Mouse (Mus musculus) kidney, adult 2 months (tissue): Measurements from ENCODE around the gene Rbm20. TPM values are rescaled to one million over a fixed set of nuclear protein-coding genes. Genes with fewer than 3 reads are reported as not detected.

Experiments used
- DNase-seq: peaks from one replicate; pipeline ENCODE4 v3.0.0; 2021
- H3K27ac ChIP-seq: fragments of 200-500 bp; 2 replicates; pipeline ENCODE4 v1.5.1; 2012; ENCODE audit warnings: low read depth, low read length, control low read depth, inconsistent platforms; ENCODE audit not compliant: insufficient read depth
- H3K27me3 ChIP-seq: fragments of 200-500 bp; replicated peaks from 2 replicates; pipeline ENCODE4 v1.6.1; 2012; ENCODE audit warnings: mild to moderate bottlenecking, moderate library complexity, low read length, inconsistent platforms; ENCODE audit not compliant: control insufficient read depth, insufficient read depth
- H3K36me3 ChIP-seq: fragments of 200-500 bp; 2 replicates; pipeline ENCODE4 v1.6.1; 2012; ENCODE audit warnings: mild to moderate bottlenecking, moderate library complexity, low read length, inconsistent platforms; ENCODE audit not compliant: control insufficient read depth, insufficient read depth
- H3K4me1 ChIP-seq: fragments of 200-500 bp; 2 replicates; pipeline ENCODE4 v1.6.1; 2011; ENCODE audit warnings: low read length; ENCODE audit not compliant: control insufficient read depth, insufficient read depth
- H3K4me3 ChIP-seq: fragments of 200-500 bp; 2 replicates; pipeline ENCODE4 v1.5.1; 2011; ENCODE audit warnings: mild to moderate bottlenecking, low read depth, low read length, control low read depth; ENCODE audit not compliant: insufficient read depth
- CTCF ChIP-seq: fragments of 200-500 bp; conservative IDR thresholded peaks from 2 replicates; pipeline ENCODE4 v1.5.1; 2011; ENCODE audit warnings: low read depth, mild to moderate bottlenecking, control low read depth, low read length, moderate library complexity, mixed read lengths; ENCODE audit not compliant: insufficient read depth, insufficient read length
- POLR2A ChIP-seq: fragments of 200-500 bp; IDR thresholded peaks from one replicate; pipeline ENCODE4 v1.6.1; 2011; ENCODE audit warnings: low read depth, low read length, control low read depth
- WGBS: fragments of 180-500 bp; shearing (Covaris S2); methylation state at CpG from one replicate; pipeline ENCODE4 v1.1.7; 2018; 5-methylcytosine and 5-hydroxymethylcytosine counted together
- polyA plus RNA-seq: library from polyadenylated mRNA; depleted of rRNA; stranded (reverse); fragments of >200 nt; gene quantifications from 2 replicates; pipeline ENCODE4 v1.2.3, GENCODE M21; 2012

Rbm20 gene
- polyA plus RNA-seq, 1 experiment = 4.3 TPM

DNA sequence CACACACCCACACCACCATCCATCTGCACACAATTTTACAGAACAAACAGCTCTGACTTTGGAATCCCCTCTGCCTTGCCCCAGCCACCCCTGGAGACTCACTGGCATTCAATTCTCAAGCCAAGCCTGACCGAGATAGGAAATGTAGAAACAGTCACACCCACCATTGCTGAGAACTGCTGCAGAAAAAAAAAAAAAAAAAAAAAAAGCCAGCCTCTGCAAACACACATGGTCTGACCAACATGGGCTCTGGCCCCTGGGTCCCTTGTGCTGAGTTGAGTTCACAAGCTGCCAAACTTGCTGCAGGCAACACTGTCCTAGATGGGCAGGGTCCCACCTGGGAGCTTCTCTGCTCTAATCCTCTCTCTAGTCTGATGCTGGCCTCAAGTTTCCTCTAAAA lies 200.7 kb downstream of the Rbm20 start:
- H3K4me3 ChIP-seq = no peak overlapping the region
- no peak overlapping the region for H3K27ac ChIP-seq
- H3K27me3 ChIP-seq = no peaks in the 10 kb centered on the region
- WGBS = 56% methylated on average over 1 of the region's 1 CpGs
- no peaks in the 10 kb centered on the region for H3K36me3 ChIP-seq
- TF ChIP-seq POLR2A (no peak), CTCF (no peak)
- DNase-seq = no peak
- H3K4me1 ChIP-seq = no peaks in the 10 kb centered on the region

DNA sequence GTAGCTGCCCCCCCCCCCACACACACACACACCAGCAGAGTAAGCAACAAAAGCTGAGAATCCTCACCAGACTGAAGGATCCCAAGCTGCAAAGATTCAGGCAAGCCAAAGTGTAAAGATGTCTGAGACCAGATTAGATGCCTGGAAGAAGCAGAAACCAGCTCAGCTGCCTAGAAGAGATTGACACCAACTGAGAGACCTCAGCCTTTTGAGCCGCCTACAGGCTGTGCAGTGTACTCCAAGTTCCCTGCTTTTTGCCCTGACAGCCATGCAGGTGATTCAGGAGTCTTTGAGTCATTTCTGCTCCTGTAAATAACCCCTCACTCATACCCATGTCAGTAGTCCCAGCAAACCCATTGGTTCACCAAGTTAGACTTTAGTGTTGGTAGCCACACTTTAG lies 203.4 kb downstream of the Rbm20 start:
- TF ChIP-seq POLR2A = no peak
- no peak for TF ChIP-seq CTCF
- Histone ChIP-seq H3K4me3 (no peak overlapping the region), H3K36me3 (no peaks in the 10 kb centered on the region), H3K27ac (no peak overlapping the region), H3K27me3 (no peaks in the 10 kb centered on the region), H3K4me1 (no peaks in the 10 kb centered on the region)
- no peak for DNase-seq
- 97% methylated on average over 1 of the region's 1 CpGs for WGBS

DNA sequence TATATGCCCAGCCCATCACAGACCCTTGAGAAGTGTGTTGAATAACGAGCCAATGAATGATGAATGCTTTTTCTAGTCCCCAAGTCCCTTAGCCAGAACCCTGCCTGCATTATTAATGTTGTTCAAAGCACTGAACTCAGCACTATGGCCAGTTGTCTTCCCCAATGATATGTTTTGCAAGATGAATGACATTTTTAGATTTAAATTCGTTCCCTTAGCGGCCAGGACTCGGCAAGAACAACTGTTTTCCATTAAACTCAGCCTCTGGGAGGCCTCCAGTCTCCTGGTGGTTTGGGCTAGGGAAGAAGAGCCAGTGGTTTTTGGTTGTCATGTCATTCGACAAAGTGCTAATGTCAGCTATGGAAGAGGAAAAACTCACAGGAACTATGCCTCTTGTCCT lies 204.7 kb downstream of the Rbm20 start:
- Histone ChIP-seq H3K36me3 (no peaks in the 10 kb centered on the region), H3K27me3 (no peaks in the 10 kb centered on the region), H3K4me1 (no peaks in the 10 kb centered on the region), H3K27ac (no peak overlapping the region), H3K4me3 (no peak overlapping the region)
- no peak for TF ChIP-seq CTCF
- TF ChIP-seq POLR2A = no peak
- DNase-seq = no peak
- WGBS = 71% methylated on average over 5 of the region's 5 CpGs

DNA sequence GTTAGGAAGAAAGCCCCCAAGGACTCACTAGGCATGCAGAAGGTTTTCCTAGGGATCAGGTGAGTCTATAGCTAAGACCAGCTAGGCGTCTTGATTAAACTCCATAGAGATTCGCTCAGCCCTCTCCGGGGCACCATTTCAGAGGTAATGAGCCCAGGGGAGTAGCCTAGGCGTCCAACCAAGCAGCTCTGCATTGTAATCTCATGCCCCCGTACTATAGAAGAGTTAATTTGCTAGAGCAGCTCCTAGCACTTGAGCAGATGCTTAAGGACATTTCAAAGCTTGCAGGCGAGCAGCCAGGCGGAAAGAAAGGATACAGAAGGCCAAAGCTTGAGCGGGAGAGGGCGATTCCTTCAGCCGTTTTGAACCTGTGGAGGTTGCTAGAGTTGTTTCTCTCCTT lies 208.3 kb downstream of the Rbm20 start:
- no peak for DNase-seq
- TF ChIP-seq CTCF (no peak), POLR2A (no peak)
- Histone ChIP-seq H3K27me3 (no peaks in the 10 kb centered on the region), H3K4me1 (no peaks in the 10 kb centered on the region), H3K27ac (no peak overlapping the region), H3K36me3 (no peaks in the 10 kb centered on the region), H3K4me3 (no peak overlapping the region)
- 39% methylated on average over 10 of the region's 10 CpGs for WGBS

DNA sequence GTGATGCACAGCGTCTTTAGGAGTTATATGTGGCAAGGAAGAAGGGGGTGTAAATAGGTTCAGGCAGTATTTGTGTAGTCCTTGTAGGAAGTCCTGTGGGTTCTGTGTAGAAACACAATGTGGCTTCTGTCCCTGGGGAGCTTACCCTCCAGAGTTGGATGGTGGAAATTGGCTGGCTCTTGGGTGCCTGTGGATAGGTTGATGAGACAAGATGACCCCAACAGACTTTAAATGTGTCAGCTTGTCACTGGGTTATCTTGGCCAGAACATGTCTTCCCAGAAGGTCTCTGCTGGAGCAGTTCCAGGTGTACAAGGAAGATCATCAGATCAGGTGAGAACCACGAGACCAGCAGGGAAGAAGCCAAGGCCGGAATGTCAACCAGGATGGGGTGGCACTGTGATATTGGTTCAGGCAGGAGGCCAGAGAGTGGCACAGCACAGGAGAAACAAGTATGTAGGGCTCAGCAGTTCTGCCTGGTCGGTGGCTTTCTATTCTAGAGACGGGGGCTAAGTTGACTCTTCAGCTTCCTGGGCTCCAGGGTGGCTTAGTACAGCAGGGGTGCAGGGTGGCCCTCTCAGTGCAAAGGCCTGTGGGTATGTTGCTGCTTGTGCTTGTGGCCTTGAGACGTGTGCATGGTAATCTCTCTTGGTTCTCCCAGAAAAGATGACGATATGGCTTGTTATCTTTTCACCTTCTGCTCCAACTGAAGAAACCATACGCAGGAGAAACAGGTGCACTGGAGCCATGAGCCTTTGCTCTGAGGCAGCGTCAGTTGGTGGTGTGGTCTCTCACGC lies 209.7 kb downstream of the Rbm20 start:
- Histone ChIP-seq H3K27ac (no peak overlapping the region), H3K4me1 (no peaks in the 10 kb centered on the region), H3K4me3 (no peak overlapping the region), H3K36me3 (no peaks in the 10 kb centered on the region), H3K27me3 (no peaks in the 10 kb centered on the region)
- DNase-seq = no peak
- 93% methylated on average over 10 of the region's 10 CpGs for WGBS
- TF ChIP-seq POLR2A (no peak), CTCF (no peak)

DNA sequence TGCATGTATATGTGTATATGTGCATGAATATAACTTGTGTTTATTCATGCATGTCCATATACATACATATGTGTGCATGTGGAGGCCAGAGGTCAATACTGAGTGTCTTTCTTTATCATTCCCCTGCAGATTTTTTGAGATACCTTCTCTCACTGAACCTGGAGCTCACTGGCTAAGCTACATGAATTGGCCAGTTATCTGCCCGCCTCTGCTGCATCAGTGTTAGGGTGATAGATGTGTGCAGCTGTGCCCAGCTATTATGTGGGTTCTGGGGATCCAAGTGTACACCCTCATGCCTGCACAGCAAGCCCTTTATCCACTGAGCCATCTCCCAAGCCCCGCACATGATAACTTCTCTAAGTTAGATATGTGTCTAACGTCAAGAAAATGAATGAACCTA lies 210.7 kb downstream of the Rbm20 start:
- TF ChIP-seq CTCF = no peak
- no peak for TF ChIP-seq POLR2A
- Histone ChIP-seq H3K27ac (no peak overlapping the region), H3K27me3 (no peaks in the 10 kb centered on the region), H3K4me1 (no peaks in the 10 kb centered on the region), H3K36me3 (no peaks in the 10 kb centered on the region), H3K4me3 (no peak overlapping the region)
- no peak for DNase-seq
- WGBS = 89% methylated on average over 3 of the region's 3 CpGs

DNA sequence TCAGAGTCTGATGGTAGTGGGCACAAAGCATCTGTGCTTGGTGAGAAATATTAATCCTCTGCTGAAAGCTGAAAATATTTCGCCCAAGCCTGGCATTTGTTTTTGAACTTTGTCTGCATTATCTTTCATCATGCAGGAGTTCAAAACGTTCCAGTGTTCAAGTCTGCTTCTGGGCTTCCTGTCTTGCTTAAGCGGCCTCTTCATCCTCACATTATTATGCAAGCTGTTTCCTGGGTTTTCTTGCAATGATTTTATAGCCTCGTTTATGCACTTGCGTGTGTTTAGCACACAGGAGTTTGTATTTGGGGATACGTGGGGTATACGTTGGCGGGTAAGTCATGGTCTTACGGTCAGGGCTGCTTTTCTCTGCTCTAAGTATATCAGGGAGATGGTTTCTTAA lies 211.2 kb downstream of the Rbm20 start:
- TF ChIP-seq CTCF = no peak
- no peak for TF ChIP-seq POLR2A
- no peak overlapping the region for H3K27ac ChIP-seq
- H3K4me3 ChIP-seq = no peak overlapping the region
- H3K4me1 ChIP-seq = no peaks in the 10 kb centered on the region
- no peak for DNase-seq
- H3K36me3 ChIP-seq = no peaks in the 10 kb centered on the region
- WGBS = 79% methylated on average over 9 of the region's 9 CpGs
- no peaks in the 10 kb centered on the region for H3K27me3 ChIP-seq
